Mouse (Mus musculus): ENCODE data around the gene Ube2c. TPM values are rescaled to one million over a fixed set of nuclear protein-coding genes. Genes with fewer than 3 reads are reported as not detected.

Ube2c gene
- polyA plus RNA-seq, 1 experiment from 2014 or later, result 433 TPM

DNA sequence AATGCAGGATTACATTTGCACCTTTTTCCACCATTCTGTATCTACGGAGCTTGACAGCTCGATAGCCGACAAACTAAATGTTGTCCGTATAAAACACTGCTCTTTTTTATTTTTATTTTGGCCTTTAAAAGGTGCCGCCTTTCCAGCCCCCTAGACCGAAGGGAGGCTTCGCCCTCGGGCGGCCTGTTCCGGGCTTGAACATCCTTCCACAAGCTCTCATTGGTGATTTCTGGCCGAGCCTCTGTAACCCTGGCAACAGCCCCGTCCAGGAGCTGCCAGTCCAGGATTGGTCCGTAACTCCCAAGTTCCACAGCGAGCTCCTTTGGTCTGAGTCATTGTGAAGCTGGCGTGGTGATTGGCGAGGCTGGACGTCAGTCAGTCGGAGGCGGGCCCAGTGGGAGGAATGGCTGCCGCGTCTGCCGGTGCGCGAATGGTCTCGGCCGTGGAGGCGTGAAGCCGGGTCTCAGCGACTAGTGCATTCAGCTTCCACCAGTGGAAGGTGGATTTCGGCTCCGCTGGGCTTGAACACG is 53.0 kb downstream of the Ube2c start, which contains the start of gene Zswim1:
TSS of gene Zswim1 (plus strand) at position 51 of the 530 bp plus-strand sequence.
- H3K9me3 ChIP-seq (ENCODE audit: control insufficient read depth, low read depth, low read length), result no peaks in the 10 kb centered on the region
- H3K4me2 ChIP-seq (replicated peaks; ENCODE audit: low read depth, low read length), result peak within 1 kb of the TSS; percentile 66
- H3K27me3 ChIP-seq (ENCODE audit: control insufficient read depth, insufficient read depth, low read length), result no peaks in the 10 kb centered on the region
- peaks cover 33% of the 10 kb centered on the region for H3K36me3 ChIP-seq (ENCODE audit: control insufficient read depth, insufficient read depth, low read length)
- H3K27ac ChIP-seq (ENCODE audit: low read length), result peak within 1 kb of the TSS; percentile 52; the same call in 1 of the 2 replicates
- H3K4me1 ChIP-seq (ENCODE audit: control insufficient read depth, insufficient read depth, low read length), result peaks cover 7% of the 10 kb centered on the region; the same call in 1 of the 2 replicates
- peak within 1 kb of the TSS; percentile 84 for H3K4me3 ChIP-seq (ENCODE audit: low read depth, low read length)
- peak within 1 kb of the TSS; percentile 60 for H3K9ac ChIP-seq (replicated peaks; ENCODE audit: low read depth, low read length)
- ATAC-seq (ENCODE audit: insufficient number of reproducible peaks, insufficient read depth, low FRiP score, low read depth), result peak; percentile 100
- WGBS, result under 1% methylated on average over 32 of the region's 32 CpGs

DNA sequence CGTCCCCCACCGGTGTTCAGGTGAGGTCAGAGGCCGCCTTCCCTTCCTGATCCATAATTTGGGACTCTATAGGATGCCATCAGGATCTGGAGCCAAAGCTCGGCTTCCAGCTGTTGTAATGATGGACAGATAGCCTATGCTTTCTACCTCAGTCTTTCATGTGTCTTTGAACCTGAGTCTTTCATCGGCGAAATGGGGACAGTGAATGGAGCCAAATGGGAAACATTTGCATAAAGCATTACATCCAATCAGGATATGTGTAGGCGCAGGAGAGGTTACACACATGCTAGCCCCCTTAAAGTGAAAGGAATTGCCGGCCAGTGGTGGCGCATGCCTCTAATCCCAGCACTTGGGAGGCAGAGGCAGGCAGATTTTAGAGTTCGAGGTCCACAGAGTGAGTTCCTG is 53.5 kb downstream of the Ube2c start:
- H3K27ac ChIP-seq (ENCODE audit: low read length), result peak overlapping the region; percentile 52; the same call in 1 of the 2 replicates
- H3K4me3 ChIP-seq (ENCODE audit: low read depth, low read length), result peak overlapping the region; percentile 84
- H3K27me3 ChIP-seq (ENCODE audit: control insufficient read depth, insufficient read depth, low read length), result no peaks in the 10 kb centered on the region
- peak overlapping the region; percentile 60 for H3K9ac ChIP-seq (replicated peaks; ENCODE audit: low read depth, low read length)
- peaks cover 35% of the 10 kb centered on the region for H3K36me3 ChIP-seq (ENCODE audit: control insufficient read depth, insufficient read depth, low read length)
- ATAC-seq (ENCODE audit: insufficient number of reproducible peaks, insufficient read depth, low FRiP score, low read depth), result peak; percentile 55; the same call in 1 of the 2 replicates
- H3K4me1 ChIP-seq (ENCODE audit: control insufficient read depth, insufficient read depth, low read length), result peaks cover 4% of the 10 kb centered on the region; the same call in 1 of the 2 replicates
- 3% methylated on average over 10 of the region's 10 CpGs for WGBS
- peak overlapping the region; percentile 66 for H3K4me2 ChIP-seq (replicated peaks; ENCODE audit: low read depth, low read length)
- H3K9me3 ChIP-seq (ENCODE audit: control insufficient read depth, low read depth, low read length), result no peaks in the 10 kb centered on the region

DNA sequence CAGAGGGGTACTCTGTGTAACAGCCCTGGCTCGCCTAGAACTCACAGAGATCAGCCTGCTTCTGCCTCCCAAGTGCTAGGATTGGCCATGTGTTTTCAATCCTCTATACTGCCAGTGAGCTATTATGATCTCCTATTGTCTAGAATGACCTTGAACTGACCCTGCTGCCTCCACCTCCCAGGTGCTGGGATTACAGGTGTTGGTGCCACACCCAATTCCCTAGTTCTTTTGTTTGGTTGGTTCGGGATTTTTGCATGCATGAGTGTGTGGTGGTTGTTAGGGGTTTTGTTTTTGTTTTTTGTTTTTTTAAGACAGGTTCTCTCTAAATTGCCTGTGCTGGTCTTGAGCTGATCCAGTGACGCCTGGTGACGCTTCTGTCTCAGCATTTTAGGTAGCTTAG is 54.3 kb downstream of the Ube2c start:
- WGBS, result 92% methylated on average over 4 of the region's 4 CpGs
- peaks cover 35% of the 10 kb centered on the region for H3K36me3 ChIP-seq (ENCODE audit: control insufficient read depth, insufficient read depth, low read length)
- no peak for ATAC-seq (ENCODE audit: insufficient number of reproducible peaks, insufficient read depth, low FRiP score, low read depth)

DNA sequence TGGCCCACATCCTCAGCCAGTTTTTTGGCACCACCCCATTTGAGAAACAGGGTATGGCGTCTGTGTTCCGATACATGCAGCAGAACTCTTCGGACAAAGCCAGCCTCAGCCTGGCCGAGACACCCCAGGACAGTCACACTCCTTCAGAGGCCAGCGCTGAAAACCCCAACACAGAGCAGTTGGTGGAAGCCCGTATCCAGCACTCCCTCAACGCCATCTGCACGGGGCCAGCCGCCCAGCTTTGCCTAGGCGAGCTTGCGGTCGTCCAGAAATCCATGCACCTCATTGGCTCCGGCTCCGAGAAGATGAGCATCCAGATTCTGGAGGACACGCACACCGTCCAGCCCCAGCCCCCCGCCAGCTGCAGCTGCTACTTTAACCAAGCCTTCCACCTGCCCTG is 55.8 kb downstream of the Ube2c start:
- no peak for ATAC-seq (ENCODE audit: insufficient number of reproducible peaks, insufficient read depth, low FRiP score, low read depth)
- H3K9me3 ChIP-seq (ENCODE audit: control insufficient read depth, low read depth, low read length), result no peaks in the 10 kb centered on the region
- WGBS, result 94% methylated on average over 17 of the region's 17 CpGs
- no peak overlapping the region for H3K4me3 ChIP-seq (ENCODE audit: low read depth, low read length)
- peaks cover 4% of the 10 kb centered on the region; the same call in 1 of the 2 replicates for H3K4me1 ChIP-seq (ENCODE audit: control insufficient read depth, insufficient read depth, low read length)
- H3K9ac ChIP-seq (replicated peaks; ENCODE audit: low read depth, low read length), result no peak overlapping the region
- H3K4me2 ChIP-seq (replicated peaks; ENCODE audit: low read depth, low read length), result no peak overlapping the region
- H3K27ac ChIP-seq (ENCODE audit: low read length), result no peak overlapping the region
- peaks cover 35% of the 10 kb centered on the region for H3K36me3 ChIP-seq (ENCODE audit: control insufficient read depth, insufficient read depth, low read length)
- H3K27me3 ChIP-seq (ENCODE audit: control insufficient read depth, insufficient read depth, low read length), result no peaks in the 10 kb centered on the region

More for the DNA sequence above, 54.3 kb downstream of the Ube2c start:
- H3K27ac ChIP-seq (ENCODE audit: low read length), result no peak overlapping the region
- H3K4me1 ChIP-seq (ENCODE audit: control insufficient read depth, insufficient read depth, low read length), result peaks cover 4% of the 10 kb centered on the region; the same call in 1 of the 2 replicates
- no peak overlapping the region for H3K9ac ChIP-seq (replicated peaks; ENCODE audit: low read depth, low read length)
- no peak overlapping the region for H3K4me3 ChIP-seq (ENCODE audit: low read depth, low read length)
- H3K4me2 ChIP-seq (replicated peaks; ENCODE audit: low read depth, low read length), result peak overlapping the region; percentile 66; the same call in 1 of the 2 replicates
- H3K9me3 ChIP-seq (ENCODE audit: control insufficient read depth, low read depth, low read length), result no peaks in the 10 kb centered on the region
- no peaks in the 10 kb centered on the region for H3K27me3 ChIP-seq (ENCODE audit: control insufficient read depth, insufficient read depth, low read length)

DNA sequence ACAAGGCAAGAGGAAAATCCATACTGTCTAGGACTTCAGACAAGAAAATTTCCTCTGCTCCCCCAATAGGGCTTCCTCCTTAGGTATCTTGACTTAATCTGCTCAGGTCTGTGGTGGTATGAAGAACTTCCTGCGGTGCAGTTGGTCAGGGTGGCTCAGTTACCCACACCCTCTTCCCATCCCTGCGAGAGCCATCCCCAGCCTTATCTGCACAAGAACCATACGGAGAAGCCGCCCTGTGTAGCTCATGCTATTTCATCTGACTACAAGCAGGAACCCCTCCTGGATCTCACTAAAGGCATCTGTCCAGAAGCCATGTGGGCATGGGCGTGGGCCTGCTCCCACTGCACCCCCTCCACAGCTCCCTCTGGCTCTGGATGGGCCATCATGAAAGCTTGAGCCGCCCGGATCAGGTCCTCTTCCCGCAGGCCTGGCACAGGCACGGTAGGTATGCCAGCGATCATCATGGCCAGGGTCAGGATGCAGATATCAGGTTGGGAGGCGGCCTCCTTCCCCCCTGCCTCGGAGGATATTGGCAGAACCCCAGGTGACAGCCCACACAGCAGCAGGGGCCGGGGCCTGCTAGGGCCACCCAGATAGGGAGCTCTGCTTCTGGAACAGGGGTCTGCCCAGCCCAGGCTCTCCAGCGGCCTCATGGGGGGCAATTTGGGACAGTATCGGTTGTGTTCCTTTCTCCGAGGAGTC is 57.6 kb downstream of the Ube2c start:
- no peak overlapping the region for H3K4me3 ChIP-seq (ENCODE audit: low read depth, low read length)
- H3K4me1 ChIP-seq (ENCODE audit: control insufficient read depth, insufficient read depth, low read length), result peaks cover 4% of the 10 kb centered on the region; the same call in 1 of the 2 replicates
- 89% methylated on average over 16 of the region's 16 CpGs for WGBS
- H3K9me3 ChIP-seq (ENCODE audit: control insufficient read depth, low read depth, low read length), result no peaks in the 10 kb centered on the region
- H3K27me3 ChIP-seq (ENCODE audit: control insufficient read depth, insufficient read depth, low read length), result no peaks in the 10 kb centered on the region
- peaks cover 28% of the 10 kb centered on the region for H3K36me3 ChIP-seq (ENCODE audit: control insufficient read depth, insufficient read depth, low read length)
- no peak overlapping the region for H3K9ac ChIP-seq (replicated peaks; ENCODE audit: low read depth, low read length)
- H3K27ac ChIP-seq (ENCODE audit: low read length), result no peak overlapping the region
- H3K4me2 ChIP-seq (replicated peaks; ENCODE audit: low read depth, low read length), result no peak overlapping the region
- ATAC-seq (ENCODE audit: insufficient number of reproducible peaks, insufficient read depth, low FRiP score, low read depth), result no peak

Other genes with a start within 250 kb of the Ube2c start
- 241 and 274 TPM in 2 replicates for gene Wfdc2, start 207.5 kb upstream of the Ube2c start, polyA plus RNA-seq (2014; fragmentation: Nextera tagmentation; extraction: Ambion mirVana)
- not detected in 2 replicates for gene Spint3, start 196.4 kb upstream of the Ube2c start, polyA plus RNA-seq (2014; fragmentation: Nextera tagmentation; extraction: Ambion mirVana)
- gene Wfdc6a, start 184.5 kb upstream of the Ube2c start, polyA plus RNA-seq (2014; fragmentation: Nextera tagmentation; extraction: Ambion mirVana), result 2.1 and 2.3 TPM in 2 replicates
- gene Eppin, start 176.3 kb upstream of the Ube2c start, polyA plus RNA-seq (2014; fragmentation: Nextera tagmentation; extraction: Ambion mirVana), result not detected in 2 replicates
- gene Wfdc6b, start 156.4 kb upstream of the Ube2c start, polyA plus RNA-seq (2014; fragmentation: Nextera tagmentation; extraction: Ambion mirVana), result not detected in 2 replicates
- not detected in 2 replicates for gene Wfdc8, start 156.3 kb upstream of the Ube2c start, polyA plus RNA-seq (2014; fragmentation: Nextera tagmentation; extraction: Ambion mirVana)
- gene Wfdc16, start 131.1 kb upstream of the Ube2c start, polyA plus RNA-seq (2014; fragmentation: Nextera tagmentation; extraction: Ambion mirVana), result not detected in 2 replicates
- gene Wfdc10, start 113.9 kb upstream of the Ube2c start, polyA plus RNA-seq (2014; fragmentation: Nextera tagmentation; extraction: Ambion mirVana), result 0.64 and 1.3 TPM in 2 replicates
- gene Wfdc9, start 113.3 kb upstream of the Ube2c start, polyA plus RNA-seq (2014; fragmentation: Nextera tagmentation; extraction: Ambion mirVana), result not detected in 2 replicates
- not detected in 2 replicates for gene Wfdc11, start 95.8 kb upstream of the Ube2c start, polyA plus RNA-seq (2014; fragmentation: Nextera tagmentation; extraction: Ambion mirVana)
- gene Wfdc13, start 84.8 kb upstream of the Ube2c start, polyA plus RNA-seq (2014; fragmentation: Nextera tagmentation; extraction: Ambion mirVana), result 2.4 and 2.5 TPM in 2 replicates
- gene Spint4, start 71.4 kb upstream of the Ube2c start, polyA plus RNA-seq (2014; fragmentation: Nextera tagmentation; extraction: Ambion mirVana), result not detected in 2 replicates
- not detected in 2 replicates for gene Spint5, start 54.6 kb upstream of the Ube2c start, polyA plus RNA-seq (2014; fragmentation: Nextera tagmentation; extraction: Ambion mirVana)
- gene Wfdc3, start 24.0 kb upstream of the Ube2c start, polyA plus RNA-seq (2014; fragmentation: Nextera tagmentation; extraction: Ambion mirVana), result 0.78 and 0.95 TPM in 2 replicates
- gene Dnttip1, start 23.9 kb upstream of the Ube2c start, polyA plus RNA-seq (2014; fragmentation: Nextera tagmentation; extraction: Ambion mirVana), result 64.0 and 69.8 TPM in 2 replicates
- 1.1 and 2.1 TPM in 2 replicates for gene Tnnc2, start 10.1 kb downstream of the Ube2c start, polyA plus RNA-seq (2014; fragmentation: Nextera tagmentation; extraction: Ambion mirVana)
- gene Snx21, start 15.9 kb downstream of the Ube2c start, polyA plus RNA-seq (2014; fragmentation: Nextera tagmentation; extraction: Ambion mirVana), result 24.4 and 29.5 TPM in 2 replicates
- gene Acot8, start 35.0 kb downstream of the Ube2c start, polyA plus RNA-seq (2014; fragmentation: Nextera tagmentation; extraction: Ambion mirVana), result 18.8 and 19.2 TPM in 2 replicates
- gene Zswim3, start 35.2 kb downstream of the Ube2c start, polyA plus RNA-seq (2014; fragmentation: Nextera tagmentation; extraction: Ambion mirVana), result 9.0 and 9.2 TPM in 2 replicates
- 16.0 and 17.6 TPM in 2 replicates for gene Zswim1, start 52.8 kb downstream of the Ube2c start, polyA plus RNA-seq (2014; fragmentation: Nextera tagmentation; extraction: Ambion mirVana)
- not detected in 2 replicates for gene Spata25, start 58.6 kb downstream of the Ube2c start, polyA plus RNA-seq (2014; fragmentation: Nextera tagmentation; extraction: Ambion mirVana)
- 130 and 134 TPM in 2 replicates for gene Ctsa, start 63.0 kb downstream of the Ube2c start, polyA plus RNA-seq (2014; fragmentation: Nextera tagmentation; extraction: Ambion mirVana)
- 6.3 and 8.3 TPM in 2 replicates for gene Neurl2, start 63.6 kb downstream of the Ube2c start, polyA plus RNA-seq (2014; fragmentation: Nextera tagmentation; extraction: Ambion mirVana)
- gene Pltp, start 87.8 kb downstream of the Ube2c start, polyA plus RNA-seq (2014; fragmentation: Nextera tagmentation; extraction: Ambion mirVana), result 50.6 and 53.2 TPM in 2 replicates
- gene Pcif1, start 109.4 kb downstream of the Ube2c start, polyA plus RNA-seq (2014; fragmentation: Nextera tagmentation; extraction: Ambion mirVana), result 70.6 and 87.3 TPM in 2 replicates
- gene Zfp335, start 141.9 kb downstream of the Ube2c start, polyA plus RNA-seq (2014; fragmentation: Nextera tagmentation; extraction: Ambion mirVana), result 11.8 and 12.7 TPM in 2 replicates
- gene Mmp9, start 170.9 kb downstream of the Ube2c start, polyA plus RNA-seq (2014; fragmentation: Nextera tagmentation; extraction: Ambion mirVana), result 1.2 and 1.8 TPM in 2 replicates
- gene Slc12a5, start 190.9 kb downstream of the Ube2c start, polyA plus RNA-seq (2014; fragmentation: Nextera tagmentation; extraction: Ambion mirVana), result 1.4 and 2.1 TPM in 2 replicates